Mouse (Mus musculus) CH12F3 (cell line): Measurements from ENCODE around the gene Lexm.

Experiments
- in situ Hi-C: fragments of 300-500 bp; cut with MboI; formaldehyde crosslinking; loops from 2 replicates; pipeline ENCODE4 v1.14.3; 2020; ENCODE audit warnings: low sequenced_read_pairs

Gene Lexm

GRCm38 (mm10) chr4:106546896-106547295 lies 70.1 kb downstream of the Lexm start:
- in situ Hi-C loops = no loop called here

GRCm38 (mm10) chr4:106545817-106546373 lies 71.1 kb downstream of the Lexm start:
- in situ Hi-C loops = no loop called here

- in situ Hi-C loops = no loop called here
Measured at GRCm38 (mm10) chr4:106542211-106542610, 74.8 kb downstream of the Lexm start.

- in situ Hi-C loops = no loop called here
Measured at GRCm38 (mm10) chr4:106541491-106541890, 75.5 kb downstream of the Lexm start.
